13 mouse cellular contexts compared by ENCODE assay signal in genomic region chr19:28865501-28865900, GRCm38 (mm10).
"Had no signal": no experiment of that assay in that cellular context is flagged by ENCODE, and none has a peak within 500 bp of the region (broad histone marks: within the 10 kb centered on the region; RNA-seq: fewer than 3 reads in every experiment).

No protein-coding gene starts in this region.

- H3K27me3 ChIP-seq: limb, embryonic 12.5 days; liver, embryonic 13.5 days; lung, embryonic 15.5 days; midbrain, embryonic 13.5 days had no signal

- H3K27ac ChIP-seq: kidney, embryonic 15.5 days; limb, embryonic 12.5 days; liver, embryonic 13.5 days; lung, embryonic 15.5 days; midbrain, embryonic 13.5 days had no signal

- H3K4me3 ChIP-seq: kidney, embryonic 15.5 days; limb, embryonic 12.5 days; liver, embryonic 13.5 days; lung, embryonic 15.5 days; midbrain, embryonic 13.5 days had no signal

- H3K4me1 ChIP-seq: kidney, embryonic 15.5 days; limb, embryonic 12.5 days; liver, embryonic 13.5 days; lung, embryonic 15.5 days; midbrain, embryonic 13.5 days had no signal

- H3K9ac ChIP-seq: kidney, embryonic 15.5 days; limb, embryonic 12.5 days; liver, embryonic 13.5 days; liver, postnatal 0 days; lung, embryonic 15.5 days; midbrain, embryonic 13.5 days had no signal

- H3K9me3 ChIP-seq: kidney, embryonic 15.5 days; limb, embryonic 12.5 days; liver, embryonic 13.5 days; lung, embryonic 15.5 days; midbrain, embryonic 13.5 days had no signal

- H3K36me3 ChIP-seq: kidney, embryonic 15.5 days; limb, embryonic 12.5 days; liver, embryonic 13.5 days; lung, embryonic 15.5 days; midbrain, embryonic 13.5 days had no signal

- H3K4me2 ChIP-seq: kidney, embryonic 15.5 days; limb, embryonic 12.5 days; liver, embryonic 13.5 days; lung, embryonic 15.5 days; midbrain, embryonic 13.5 days had no signal

- DNase-seq: kidney, postnatal 14 days; layer of hippocampus, postnatal 36 days; liver; liver, embryonic 13.5 days; liver, postnatal 0 days; lung, postnatal 36 days; right cerebral cortex, adult 18-20 months; right cerebral cortex, postnatal 25 days; thymus, postnatal 36 days had no signal

- ATAC-seq: liver, postnatal 0 days; midbrain, embryonic 13.5 days had no signal
